Mouse (Mus musculus): ENCODE data around the gene Mpv17l. TPM values are rescaled to one million over a fixed set of nuclear protein-coding genes. Genes with fewer than 3 reads are reported as not detected.
A peak's percentile ranks its signal among the peaks of the same experiment; 100 is the strongest.
"Not testable (repeated sequence)": the region's sequence is repeated elsewhere in the genome, so short reads cannot be mapped to it uniquely, and the experiment has no call there.

Mpv17l gene
- polyA plus RNA-seq, 1 experiment from 2014 or later = 10.8 TPM

DNA sequence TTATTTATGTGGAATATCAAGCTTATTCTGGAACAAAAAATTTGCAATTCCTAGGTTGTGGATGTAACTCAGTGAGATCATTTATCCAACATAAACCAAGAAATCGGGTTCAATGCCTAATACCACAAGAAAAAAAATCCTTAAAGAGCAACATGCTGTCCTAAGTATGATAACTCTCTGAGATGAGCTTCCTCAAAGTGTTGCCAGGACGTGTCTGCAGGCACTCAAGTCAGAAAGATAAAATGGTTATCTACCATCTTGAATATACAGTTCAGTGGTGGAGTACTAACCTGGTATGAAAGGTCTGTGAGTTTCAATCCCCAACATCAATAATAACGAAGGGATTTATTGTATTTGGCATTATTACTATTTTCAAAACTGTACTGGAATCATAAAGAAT lies 6.6 kb upstream of the Mpv17l start:
- no peak overlapping the region for H3K27ac ChIP-seq
- H3K27me3 ChIP-seq (replicated peaks) = no peaks in the 10 kb centered on the region
- H3K36me3 ChIP-seq = peaks cover 3% of the 10 kb centered on the region; the same call in 1 of the 2 replicates
- no peak overlapping the region for H3K4me3 ChIP-seq (replicated peaks)
- H3K4me2 ChIP-seq (replicated peaks) = no peak overlapping the region
- 76% methylated on average over 3 of the region's 3 CpGs for WGBS
- ATAC-seq = no peak
- H3K4me1 ChIP-seq (replicated peaks) = peaks cover 8% of the 10 kb centered on the region; the same call in 1 of the 2 replicates
- H3K9ac ChIP-seq = no peak overlapping the region
- no peaks in the 10 kb centered on the region for H3K9me3 ChIP-seq

DNA sequence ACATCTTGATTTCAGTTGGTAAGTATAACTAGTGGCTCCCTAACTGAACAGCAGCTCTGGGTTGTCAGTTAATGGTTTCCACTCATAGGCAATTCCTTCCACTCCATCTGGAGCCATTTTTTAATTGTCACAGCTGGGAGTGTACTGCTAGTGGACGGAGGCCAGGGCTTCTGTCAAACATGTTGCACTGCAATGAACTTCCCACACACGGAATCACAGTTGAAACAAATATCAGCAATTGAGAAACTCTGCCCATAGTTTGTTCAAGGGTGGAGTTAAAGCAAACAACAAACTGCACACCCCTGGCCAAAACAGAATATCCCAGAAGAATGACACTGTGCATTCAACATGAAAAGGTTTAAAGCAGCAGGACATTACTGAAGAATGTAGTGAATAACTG lies 4.0 kb upstream of the Mpv17l start:
- H3K4me2 ChIP-seq (replicated peaks) = no peak overlapping the region
- no peak overlapping the region for H3K4me3 ChIP-seq (replicated peaks)
- WGBS = 55% methylated on average over 2 of the region's 2 CpGs
- no peak for ATAC-seq
- no peak overlapping the region for H3K27ac ChIP-seq
- H3K27me3 ChIP-seq (replicated peaks) = no peaks in the 10 kb centered on the region
- no peaks in the 10 kb centered on the region for H3K9me3 ChIP-seq
- H3K4me1 ChIP-seq (replicated peaks) = peaks cover 13% of the 10 kb centered on the region; the same call in 1 of the 2 replicates
- H3K36me3 ChIP-seq = peaks cover 3% of the 10 kb centered on the region; the same call in 1 of the 2 replicates
- H3K9ac ChIP-seq = no peak overlapping the region

DNA sequence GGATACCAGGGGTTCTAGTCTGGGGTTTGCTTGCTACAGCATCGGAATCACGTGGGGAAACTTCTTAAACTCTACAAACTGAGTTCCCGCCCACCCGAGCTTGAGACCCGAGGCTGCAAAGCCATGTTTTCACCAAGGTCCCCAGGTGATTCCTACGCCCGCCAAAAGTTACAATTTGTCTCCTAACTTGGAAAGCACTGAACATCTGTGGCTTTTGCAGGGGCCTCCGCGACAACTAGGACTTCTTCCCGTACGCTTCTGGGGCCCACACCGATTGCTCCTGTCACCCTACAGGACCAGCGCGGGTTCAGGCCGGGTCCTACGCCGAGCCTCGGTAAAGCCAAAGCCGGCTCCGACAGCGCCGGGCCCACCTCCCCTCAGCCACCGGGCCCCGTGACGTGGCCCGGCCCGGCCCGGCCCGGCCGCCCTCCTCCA lies 547 bp upstream of the Mpv17l start:
- peak; percentile 1 for ATAC-seq

DNA sequence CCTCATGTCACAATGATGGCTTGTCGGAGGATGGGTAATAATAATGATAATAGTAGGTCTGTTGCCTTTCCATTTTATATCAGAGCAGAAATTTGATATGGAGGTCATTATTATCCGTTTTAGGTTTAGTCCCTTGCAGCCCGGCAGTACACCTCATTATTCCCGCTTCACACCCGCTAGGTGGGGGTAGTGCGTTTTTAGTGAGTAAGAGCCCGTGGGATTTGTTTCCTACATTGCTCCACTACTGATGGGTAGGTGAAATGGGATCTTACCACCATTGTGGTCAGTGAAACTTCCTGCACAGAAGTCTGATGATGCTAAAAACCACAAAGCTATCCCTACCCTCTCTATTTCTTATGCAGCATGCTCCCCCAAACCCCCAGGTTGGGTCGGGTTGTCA lies 527 bp downstream of the Mpv17l start:
- Histone ChIP-seq H3K4me3 (replicated peaks) (peak overlapping the region; percentile 95), H3K27ac (peak overlapping the region; percentile 70), H3K4me2 (replicated peaks) (peak overlapping the region; percentile 68), H3K4me1 (replicated peaks) (0 out of 2 replicates have a peak, but pooled peaks cover 8% of the 10 kb centered on the region), H3K36me3 (peaks cover 3% of the 10 kb centered on the region; the same call in 1 of the 2 replicates), H3K9me3 (no peaks in the 10 kb centered on the region), H3K27me3 (replicated peaks) (no peaks in the 10 kb centered on the region), H3K9ac (peak overlapping the region; percentile 97)
- 5% methylated on average over 8 of the region's 8 CpGs for WGBS
- peak; percentile 80 for ATAC-seq

More for the DNA sequence above, 547 bp upstream of the Mpv17l start:
- Histone ChIP-seq H3K4me2 (replicated peaks) (peak overlapping the region; percentile 68), H3K27ac (peak overlapping the region; percentile 84), H3K9me3 (no peaks in the 10 kb centered on the region), H3K4me1 (replicated peaks) (0 out of 2 replicates have a peak, but pooled peaks cover 8% of the 10 kb centered on the region), H3K36me3 (peaks cover 3% of the 10 kb centered on the region; the same call in 1 of the 2 replicates), H3K4me3 (replicated peaks) (peak overlapping the region; percentile 95), H3K27me3 (replicated peaks) (no peaks in the 10 kb centered on the region), H3K9ac (peak overlapping the region; percentile 97)
- under 1% methylated on average over 30 of the region's 30 CpGs for WGBS

DNA sequence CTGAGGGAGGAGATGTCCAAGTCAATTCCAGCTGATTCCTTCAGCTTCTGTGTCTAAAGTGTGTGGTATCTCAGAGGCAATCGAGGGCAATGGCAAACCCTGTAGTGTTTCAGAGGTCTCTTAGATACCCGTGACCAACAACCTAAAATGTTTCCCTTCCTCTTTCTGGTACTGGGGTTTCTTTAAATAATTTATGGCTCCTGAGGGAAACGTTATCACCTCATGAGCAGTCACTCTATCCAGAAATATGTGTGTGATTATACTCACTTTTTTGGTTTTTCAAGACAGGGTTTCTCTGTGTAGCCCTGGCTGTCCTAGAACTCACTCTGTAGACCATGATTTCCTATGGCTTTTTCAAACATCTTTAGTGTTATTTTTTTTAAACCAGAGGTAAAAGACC lies 4.3 kb downstream of the Mpv17l start:
- Histone ChIP-seq H3K9me3 (no peaks in the 10 kb centered on the region), H3K9ac (no peak overlapping the region), H3K27ac (no peak overlapping the region), H3K4me2 (replicated peaks) (no peak overlapping the region), H3K4me3 (replicated peaks) (no peak overlapping the region), H3K4me1 (replicated peaks) (0 out of 2 replicates have a peak, but pooled peaks cover 2% of the 10 kb centered on the region), H3K36me3 (no peaks in the 10 kb centered on the region), H3K27me3 (replicated peaks) (no peaks in the 10 kb centered on the region)
- 80% methylated on average over 3 of the region's 3 CpGs for WGBS
- no peak for ATAC-seq

DNA sequence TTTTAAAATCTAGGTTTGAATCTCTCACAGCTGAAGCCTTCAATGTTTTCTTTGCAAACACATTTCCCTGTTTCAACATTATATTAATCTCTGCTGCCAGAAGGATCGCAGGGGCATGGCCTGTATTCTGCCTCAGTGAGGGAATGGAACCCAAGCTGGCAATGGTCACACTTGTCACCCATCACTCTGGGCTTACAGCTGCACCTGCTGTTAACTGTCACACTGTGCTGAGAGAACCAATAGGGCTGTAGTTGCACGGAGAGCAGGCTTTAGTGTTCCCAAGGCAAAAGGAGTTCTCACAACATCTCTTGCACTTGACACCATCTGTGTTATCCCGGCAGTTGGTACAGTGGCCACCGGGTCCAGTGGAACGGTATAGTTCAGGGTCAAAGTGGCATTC lies 17.1 kb downstream of the Mpv17l start:
- no peaks in the 10 kb centered on the region for H3K4me1 ChIP-seq (replicated peaks)
- no peak overlapping the region for H3K9ac ChIP-seq
- ATAC-seq = no peak
- no peak overlapping the region for H3K4me2 ChIP-seq (replicated peaks)
- no peaks in the 10 kb centered on the region for H3K9me3 ChIP-seq
- no peaks in the 10 kb centered on the region for H3K27me3 ChIP-seq (replicated peaks)
- H3K36me3 ChIP-seq = no peaks in the 10 kb centered on the region
- H3K27ac ChIP-seq = no peak overlapping the region
- WGBS = 94% methylated on average over 5 of the region's 5 CpGs
- no peak overlapping the region for H3K4me3 ChIP-seq (replicated peaks)

DNA sequence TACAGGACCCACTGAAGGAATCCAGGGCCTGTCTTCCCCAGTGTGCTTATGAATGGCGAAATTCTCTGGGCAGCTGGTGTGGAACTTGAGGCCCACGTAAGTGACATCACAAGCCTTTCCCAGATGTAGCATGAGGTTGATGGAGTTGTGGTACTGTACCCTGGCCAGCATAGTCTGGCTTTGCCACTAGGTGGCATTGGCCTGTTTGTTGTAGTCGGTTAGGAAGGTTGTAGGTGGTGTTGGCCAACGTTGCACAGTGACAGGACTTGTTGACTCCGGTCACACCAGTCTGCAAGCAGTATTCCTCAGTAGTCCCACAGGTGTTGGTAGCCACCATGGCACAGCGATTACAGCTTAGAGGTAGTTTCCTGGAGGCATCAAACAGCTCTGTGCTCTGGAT lies 18.1 kb downstream of the Mpv17l start:
- Histone ChIP-seq H3K27ac (no peak overlapping the region), H3K4me1 (replicated peaks) (no peaks in the 10 kb centered on the region), H3K9ac (no peak overlapping the region), H3K27me3 (replicated peaks) (no peaks in the 10 kb centered on the region), H3K9me3 (no peaks in the 10 kb centered on the region), H3K4me3 (replicated peaks) (no peak overlapping the region), H3K4me2 (replicated peaks) (no peak overlapping the region), H3K36me3 (no peaks in the 10 kb centered on the region)
- WGBS = 87% methylated on average over 6 of the region's 6 CpGs
- no peak for ATAC-seq

DNA sequence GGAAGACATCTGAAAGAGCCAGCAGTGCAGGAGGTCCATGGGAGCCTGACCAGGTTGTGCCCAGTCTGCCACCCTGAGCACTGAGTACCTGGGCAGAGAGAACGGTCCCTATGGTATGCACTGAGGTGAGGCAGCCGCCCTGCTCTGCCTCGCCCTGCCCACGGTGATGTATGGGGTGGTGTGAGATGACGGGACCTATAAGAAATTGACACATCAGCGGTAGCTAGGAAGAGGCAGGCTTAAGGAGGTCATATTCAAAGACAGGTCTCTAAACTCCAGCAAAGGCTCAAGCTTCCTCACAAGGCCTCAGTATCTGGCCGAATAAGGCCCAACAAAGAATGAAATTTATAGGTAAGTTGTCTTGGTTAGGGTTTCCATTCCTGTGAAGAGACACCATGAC lies 18.8 kb downstream of the Mpv17l start:
- H3K4me2 ChIP-seq (replicated peaks) = no peak overlapping the region
- WGBS = 95% methylated on average over 7 of the region's 7 CpGs
- no peak overlapping the region for H3K27ac ChIP-seq
- no peaks in the 10 kb centered on the region for H3K4me1 ChIP-seq (replicated peaks)
- H3K9me3 ChIP-seq = no peaks in the 10 kb centered on the region
- no peak overlapping the region for H3K9ac ChIP-seq
- no peaks in the 10 kb centered on the region for H3K27me3 ChIP-seq (replicated peaks)
- no peak for ATAC-seq
- no peaks in the 10 kb centered on the region for H3K36me3 ChIP-seq
- no peak overlapping the region for H3K4me3 ChIP-seq (replicated peaks)

DNA sequence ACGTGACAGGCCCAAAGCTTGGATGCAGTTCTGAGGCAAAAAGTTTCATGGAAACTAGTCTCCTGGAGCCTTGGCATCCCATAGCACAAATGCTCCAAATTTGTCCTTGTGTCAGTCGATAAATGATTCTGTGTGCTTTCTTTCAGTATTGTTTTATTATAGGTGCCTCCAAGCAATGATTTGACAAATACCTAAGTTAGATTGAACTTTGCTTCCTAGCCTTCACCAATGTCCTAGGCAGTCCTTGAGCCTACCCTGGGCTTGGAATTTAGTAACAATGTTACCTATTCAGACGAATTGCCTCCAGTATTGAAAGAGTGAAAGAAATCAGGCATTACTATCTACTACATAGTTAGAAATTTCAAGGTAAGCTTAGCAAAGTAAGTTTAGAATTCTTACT lies 19.5 kb downstream of the Mpv17l start:
- not testable (repeated sequence) for H3K27me3 ChIP-seq (replicated peaks); H3K4me1 ChIP-seq (replicated peaks); H3K9ac ChIP-seq; H3K27ac ChIP-seq; H3K9me3 ChIP-seq; H3K4me3 ChIP-seq (replicated peaks); H3K36me3 ChIP-seq; ATAC-seq; H3K4me2 ChIP-seq (replicated peaks)
- WGBS = 90% methylated on average over 3 of the region's 3 CpGs

DNA sequence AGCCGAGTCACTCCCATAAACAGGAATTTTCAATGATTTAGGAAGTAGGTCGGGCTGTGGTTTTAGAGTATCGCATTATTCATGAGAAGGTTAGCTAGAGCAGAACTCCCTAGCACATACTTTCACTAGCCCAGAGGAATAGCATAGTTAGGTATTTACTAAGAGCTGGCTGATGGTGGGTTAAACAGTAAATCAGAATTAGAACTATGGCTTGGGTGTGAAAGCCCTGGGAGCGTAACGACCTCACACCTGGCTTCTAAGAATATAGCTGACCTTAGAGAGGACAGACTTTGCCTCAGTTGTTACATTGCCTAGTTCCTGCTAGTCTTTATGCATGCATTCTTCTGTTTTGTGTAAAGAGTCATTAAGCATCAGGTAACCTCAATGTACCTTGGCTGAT lies 20.0 kb downstream of the Mpv17l start:
- H3K36me3 ChIP-seq; H3K27me3 ChIP-seq (replicated peaks); ATAC-seq; H3K9ac ChIP-seq; H3K4me2 ChIP-seq (replicated peaks); H3K27ac ChIP-seq; H3K9me3 ChIP-seq; H3K4me3 ChIP-seq (replicated peaks); H3K4me1 ChIP-seq (replicated peaks): not testable (repeated sequence)
- 86% methylated on average over 5 of the region's 5 CpGs for WGBS

DNA sequence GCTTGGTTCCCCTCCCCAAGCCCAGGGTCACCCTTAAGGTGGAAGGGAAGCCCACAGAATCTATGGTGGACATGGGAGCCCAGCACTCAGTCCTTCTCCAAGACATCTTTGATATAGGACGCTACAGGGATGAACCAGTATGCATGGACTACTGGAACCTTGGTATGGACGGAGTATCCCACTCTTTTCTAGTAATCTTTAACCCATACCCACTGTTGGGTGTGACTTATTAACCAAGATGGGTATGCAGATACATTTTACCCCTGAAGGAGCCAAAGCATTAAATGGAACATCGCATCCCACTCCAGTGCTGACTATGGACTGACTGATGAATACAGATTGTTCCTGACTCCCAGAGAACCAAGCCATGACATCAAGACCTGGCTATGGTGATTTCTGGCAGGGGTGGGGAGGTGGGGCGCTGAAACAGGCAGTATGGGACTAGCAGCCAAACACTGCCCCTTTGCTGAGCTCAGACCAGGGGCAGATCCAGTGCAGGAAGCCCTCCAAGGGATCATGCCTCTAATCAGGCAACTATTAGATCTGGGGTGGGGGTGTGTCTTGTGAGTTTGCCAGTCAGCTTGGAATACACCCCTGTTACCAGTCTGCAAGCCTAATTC lies 24.6 kb downstream of the Mpv17l start:
- 88% methylated on average over 4 of the region's 4 CpGs for WGBS
- no peak for ATAC-seq

DNA sequence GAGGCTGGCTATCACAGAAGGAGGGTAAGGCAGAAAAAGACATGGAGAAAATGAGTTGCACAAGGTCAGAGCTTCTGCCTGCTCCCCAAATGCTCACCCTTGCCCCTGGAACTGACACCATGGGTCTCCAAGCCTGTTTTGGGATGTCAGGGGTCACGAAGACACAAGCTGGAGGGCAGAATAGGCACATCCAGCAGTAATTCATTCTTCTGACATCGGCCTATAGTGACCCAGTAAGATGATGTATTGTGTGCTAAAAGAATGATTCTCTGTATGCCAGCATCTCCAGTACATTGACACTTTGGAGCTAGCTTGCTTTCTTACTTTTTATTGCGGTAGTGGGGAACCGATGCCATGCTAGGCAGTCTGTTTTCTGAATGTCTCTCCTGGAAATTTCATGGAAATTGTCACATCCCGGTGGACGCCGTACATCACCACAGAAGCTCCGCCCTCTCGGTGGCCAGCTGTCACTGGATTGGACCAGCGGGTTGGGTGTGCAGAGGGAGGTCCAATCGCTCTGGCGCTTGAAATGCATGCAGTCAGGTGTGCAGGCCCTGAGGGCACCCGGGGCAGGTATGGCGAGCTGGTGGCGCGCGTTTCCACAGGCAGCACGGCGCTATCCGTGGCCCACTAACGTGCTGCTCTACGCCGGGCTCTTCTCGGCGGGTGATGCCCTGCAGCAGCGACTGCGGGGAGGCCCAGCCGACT lies 37.3 kb downstream of the Mpv17l start:
- Histone ChIP-seq H3K9ac (peak overlapping the region; percentile 58), H3K4me2 (replicated peaks) (peak overlapping the region; percentile 94), H3K27me3 (replicated peaks) (no peaks in the 10 kb centered on the region), H3K36me3 (no peaks in the 10 kb centered on the region), H3K27ac (no peak overlapping the region), H3K4me1 (replicated peaks) (0 out of 2 replicates have a peak, but pooled peaks cover 5% of the 10 kb centered on the region), H3K9me3 (no peaks in the 10 kb centered on the region), H3K4me3 (replicated peaks) (peak overlapping the region; percentile 58)
- WGBS = 5% methylated on average over 28 of the region's 28 CpGs
- ATAC-seq = peak; percentile 99

More for the DNA sequence above, 24.6 kb downstream of the Mpv17l start:
- Histone ChIP-seq H3K4me2 (replicated peaks) (no peak overlapping the region), H3K27me3 (replicated peaks) (no peaks in the 10 kb centered on the region), H3K9me3 (no peaks in the 10 kb centered on the region), H3K4me1 (replicated peaks) (no peaks in the 10 kb centered on the region), H3K9ac (no peak overlapping the region), H3K36me3 (no peaks in the 10 kb centered on the region), H3K4me3 (replicated peaks) (no peak overlapping the region), H3K27ac (no peak overlapping the region)

All from intestine, embryonic 15.5 days (tissue).